Mouse (Mus musculus) liver, embryonic 16.5 days (tissue): ENCODE results near the gene Kcnd2. TPM values are rescaled to one million over a fixed set of nuclear protein-coding genes. Genes with fewer than 3 reads are reported as not detected.

ENCODE experiments used
- ATAC-seq: fragments of 200-750 bp; cut with Nextera tagmentation; 2 replicates; pipeline ENCODE4 v1.8.0; 2017; ENCODE audit warnings: low read depth, mild to moderate bottlenecking, moderate number of reproducible peaks, moderate library complexity
- H3K27ac ChIP-seq: fragments of 300-500 bp; sonication (generic); 2 replicates; pipeline ENCODE4 v1.5.1; 2014; ENCODE audit warnings: mild to moderate bottlenecking, low read length
- H3K27me3 ChIP-seq: fragments of 300-500 bp; sonication (generic); 2 replicates; pipeline ENCODE4 v1.6.1; 2014; ENCODE audit warnings: low read depth, low read length, mixed read lengths; ENCODE audit not compliant: control insufficient read depth, insufficient read depth
- H3K36me3 ChIP-seq: fragments of 300-500 bp; sonication (generic); 2 replicates; pipeline ENCODE4 v1.6.1; 2014; ENCODE audit warnings: mild to moderate bottlenecking; ENCODE audit not compliant: control insufficient read depth, insufficient read depth
- H3K4me1 ChIP-seq: fragments of 300-500 bp; sonication (generic); 2 replicates; pipeline ENCODE4 v1.6.1; 2014; ENCODE audit warnings: low read depth, low read length, mixed read lengths; ENCODE audit not compliant: control insufficient read depth
- H3K4me2 ChIP-seq: fragments of 300-500 bp; sonication (generic); 2 replicates; pipeline ENCODE4 v1.6.1; 2014; ENCODE audit warnings: low read depth, low read length, mixed read lengths
- H3K4me3 ChIP-seq: fragments of 300-500 bp; sonication (generic); 2 replicates; pipeline ENCODE4 v1.5.1; 2014; ENCODE audit warnings: low read depth, mild to moderate bottlenecking, low read length
- H3K9ac ChIP-seq: fragments of 300-500 bp; sonication (generic); 2 replicates; pipeline ENCODE4 v1.6.1; 2014; ENCODE audit warnings: low read depth, low read length
- H3K9me3 ChIP-seq: fragments of 300-500 bp; sonication (generic); replicated peaks from 2 replicates; pipeline ENCODE4 v1.6.1; 2016; ENCODE audit warnings: low read length; ENCODE audit not compliant: control insufficient read depth
- WGBS: fragments of 180-500 bp; shearing (Covaris S2); extraction: QIAGEN DNeasy Blood & Tissue Kit; methylation state at CpG from one replicate; pipeline ENCODE4 v1.1.7; 2014; ENCODE audit not compliant: insufficient replicate concordance; 5-methylcytosine and 5-hydroxymethylcytosine counted together
- polyA plus RNA-seq: library from polyadenylated mRNA; unstranded; fragments of >200 nt; fragmentation: Nextera tagmentation; extraction: Ambion mirVana; gene quantifications from 2 replicates; pipeline ENCODE4 v1.2.1, GENCODE M21; 2015

The Kcnd2 gene
- polyA plus RNA-seq, 1 experiment from 2014 or later: not detected

GRCm38 (mm10) chr6:21488536-21488935 is 273.2 kb downstream of the Kcnd2 start:
- no peaks in the 10 kb centered on the region for H3K27me3 ChIP-seq
- 56% methylated on average over 2 of the region's 2 CpGs for WGBS
- H3K4me3 ChIP-seq: no peak overlapping the region
- no peak overlapping the region for H3K4me2 ChIP-seq
- no peaks in the 10 kb centered on the region for H3K4me1 ChIP-seq
- ATAC-seq: no peak
- no peak overlapping the region for H3K27ac ChIP-seq
- H3K9me3 ChIP-seq: no peaks in the 10 kb centered on the region
- no peaks in the 10 kb centered on the region for H3K36me3 ChIP-seq
- H3K9ac ChIP-seq: no peak overlapping the region

GRCm38 (mm10) chr6:21502921-21503320 is 287.6 kb downstream of the Kcnd2 start:
- Histone ChIP-seq H3K9me3 (no peaks in the 10 kb centered on the region), H3K36me3 (no peaks in the 10 kb centered on the region), H3K4me3 (no peak overlapping the region), H3K4me2 (no peak overlapping the region), H3K27me3 (no peaks in the 10 kb centered on the region), H3K9ac (no peak overlapping the region), H3K4me1 (no peaks in the 10 kb centered on the region), H3K27ac (no peak overlapping the region)
- WGBS: 44% methylated on average over 1 of the region's 1 CpGs
- ATAC-seq: no peak

- ATAC-seq: no peak
- no peaks in the 10 kb centered on the region for H3K36me3 ChIP-seq
Measured at GRCm38 (mm10) chr6:21510621-21511239, 295.4 kb downstream of the Kcnd2 start.

GRCm38 (mm10) chr6:21520351-21520750 is 305.0 kb downstream of the Kcnd2 start:
- H3K4me2 ChIP-seq: no peak overlapping the region
- WGBS: 74% methylated on average over 1 of the region's 1 CpGs

More at GRCm38 (mm10) chr6:21510621-21511239, 295.4 kb downstream of the Kcnd2 start:
- H3K9ac ChIP-seq: no peak overlapping the region
- no peak overlapping the region for H3K4me2 ChIP-seq
- no peak overlapping the region for H3K4me3 ChIP-seq
- no peak overlapping the region for H3K27ac ChIP-seq
- H3K4me1 ChIP-seq: no peaks in the 10 kb centered on the region
- H3K9me3 ChIP-seq: no peaks in the 10 kb centered on the region
- H3K27me3 ChIP-seq: no peaks in the 10 kb centered on the region
- WGBS: 61% methylated on average over 3 of the region's 3 CpGs

GRCm38 (mm10) chr6:21527489-21528074 is 312.3 kb downstream of the Kcnd2 start:
- Histone ChIP-seq H3K9ac (no peak overlapping the region), H3K27ac (no peak overlapping the region), H3K4me3 (no peak overlapping the region), H3K27me3 (no peaks in the 10 kb centered on the region), H3K36me3 (no peaks in the 10 kb centered on the region), H3K9me3 (no peaks in the 10 kb centered on the region), H3K4me2 (no peak overlapping the region), H3K4me1 (no peaks in the 10 kb centered on the region)
- no peak for ATAC-seq
- 65% methylated on average over 1 of the region's 1 CpGs for WGBS

More at GRCm38 (mm10) chr6:21520351-21520750, 305.0 kb downstream of the Kcnd2 start:
- no peak overlapping the region for H3K27ac ChIP-seq
- no peak overlapping the region for H3K4me3 ChIP-seq
- no peaks in the 10 kb centered on the region for H3K9me3 ChIP-seq
- H3K9ac ChIP-seq: no peak overlapping the region
- no peaks in the 10 kb centered on the region for H3K36me3 ChIP-seq
- no peak for ATAC-seq
- no peaks in the 10 kb centered on the region for H3K27me3 ChIP-seq
- no peaks in the 10 kb centered on the region for H3K4me1 ChIP-seq

GRCm38 (mm10) chr6:21534009-21534408 is 318.7 kb downstream of the Kcnd2 start:
- ATAC-seq: no peak
- H3K4me3 ChIP-seq: no peak overlapping the region
- WGBS: 39% methylated on average over 2 of the region's 2 CpGs

GRCm38 (mm10) chr6:21534820-21535219 is 319.5 kb downstream of the Kcnd2 start:
- Histone ChIP-seq H3K27ac (no peak overlapping the region), H3K9me3 (no peaks in the 10 kb centered on the region), H3K4me3 (no peak overlapping the region), H3K4me2 (no peak overlapping the region), H3K27me3 (no peaks in the 10 kb centered on the region), H3K9ac (no peak overlapping the region), H3K36me3 (no peaks in the 10 kb centered on the region), H3K4me1 (no peaks in the 10 kb centered on the region)
- WGBS: 41% methylated on average over 1 of the region's 1 CpGs
- ATAC-seq: no peak

More at GRCm38 (mm10) chr6:21534009-21534408, 318.7 kb downstream of the Kcnd2 start:
- Histone ChIP-seq H3K27me3 (no peaks in the 10 kb centered on the region), H3K27ac (no peak overlapping the region), H3K36me3 (no peaks in the 10 kb centered on the region), H3K9ac (no peak overlapping the region), H3K4me2 (no peak overlapping the region), H3K4me1 (no peaks in the 10 kb centered on the region), H3K9me3 (no peaks in the 10 kb centered on the region)

GRCm38 (mm10) chr6:21551501-21551900 is 336.2 kb downstream of the Kcnd2 start:
- no peak overlapping the region for H3K9ac ChIP-seq
- WGBS: 65% methylated on average over 9 of the region's 9 CpGs
- no peak overlapping the region for H3K27ac ChIP-seq
- H3K4me1 ChIP-seq: no peaks in the 10 kb centered on the region
- H3K9me3 ChIP-seq: no peaks in the 10 kb centered on the region
- ATAC-seq: no peak
- no peak overlapping the region for H3K4me3 ChIP-seq
- no peak overlapping the region for H3K4me2 ChIP-seq
- H3K27me3 ChIP-seq: no peaks in the 10 kb centered on the region
- H3K36me3 ChIP-seq: no peaks in the 10 kb centered on the region

- 54% methylated on average over 6 of the region's 6 CpGs for WGBS
- H3K9me3 ChIP-seq: no peaks in the 10 kb centered on the region
Measured at GRCm38 (mm10) chr6:21570964-21571363, 355.7 kb downstream of the Kcnd2 start.

More at GRCm38 (mm10) chr6:21570964-21571363, 355.7 kb downstream of the Kcnd2 start:
- Histone ChIP-seq H3K4me2 (no peak overlapping the region), H3K36me3 (no peaks in the 10 kb centered on the region), H3K27me3 (no peaks in the 10 kb centered on the region), H3K9ac (no peak overlapping the region), H3K27ac (no peak overlapping the region), H3K4me3 (no peak overlapping the region), H3K4me1 (no peaks in the 10 kb centered on the region)
- ATAC-seq: no peak
